Mouse (Mus musculus) frontal cortex, postnatal 14 days (tissue): Measurements from ENCODE around the gene Glis3.

Experiments
- DNase-seq, 2 experiments: peaks; one replicate each; pipeline ENCODE4 v3.0.0; 2022; ENCODE audit warnings: low spot score in 2 of 2

Glis3 gene

GRCm38 (mm10) chr19:28533576-28533975 is 146.3 kb downstream of the Glis3 start:
- DNase-seq, result no peak

GRCm38 (mm10) chr19:28531750-28532149 is 148.1 kb downstream of the Glis3 start:
- no peak for DNase-seq

- DNase-seq, result peak in 1 of 2 experiments; percentile 9
Measured at GRCm38 (mm10) chr19:28530846-28531245, 149.0 kb downstream of the Glis3 start.

GRCm38 (mm10) chr19:28529006-28529405 is 150.9 kb downstream of the Glis3 start:
- no peak for DNase-seq

GRCm38 (mm10) chr19:28527446-28527845 is 152.4 kb downstream of the Glis3 start:
- no peak for DNase-seq

DNA sequence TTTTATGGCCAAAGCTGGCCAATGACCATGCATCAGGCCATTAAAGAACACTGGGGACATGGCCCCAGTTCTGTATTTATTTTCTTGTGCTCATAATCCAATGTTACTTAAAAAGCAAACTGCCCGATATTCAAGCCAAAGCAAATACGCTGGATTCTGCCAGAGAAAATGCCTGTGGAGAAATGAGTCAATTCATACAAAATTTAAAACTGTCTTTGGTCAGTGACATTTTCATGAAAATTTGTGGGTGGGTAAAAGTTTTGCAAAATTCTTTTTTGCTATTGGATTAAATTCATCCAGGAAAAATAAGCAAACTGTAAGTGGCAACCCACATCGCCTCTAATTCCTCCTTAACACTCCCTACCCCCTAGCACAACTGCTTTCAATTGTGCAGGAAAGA is 154.5 kb downstream of the Glis3 start:
- DNase-seq, result no peak

- DNase-seq, result no peak
Measured at GRCm38 (mm10) chr19:28522289-28522688, 157.6 kb downstream of the Glis3 start.

DNA sequence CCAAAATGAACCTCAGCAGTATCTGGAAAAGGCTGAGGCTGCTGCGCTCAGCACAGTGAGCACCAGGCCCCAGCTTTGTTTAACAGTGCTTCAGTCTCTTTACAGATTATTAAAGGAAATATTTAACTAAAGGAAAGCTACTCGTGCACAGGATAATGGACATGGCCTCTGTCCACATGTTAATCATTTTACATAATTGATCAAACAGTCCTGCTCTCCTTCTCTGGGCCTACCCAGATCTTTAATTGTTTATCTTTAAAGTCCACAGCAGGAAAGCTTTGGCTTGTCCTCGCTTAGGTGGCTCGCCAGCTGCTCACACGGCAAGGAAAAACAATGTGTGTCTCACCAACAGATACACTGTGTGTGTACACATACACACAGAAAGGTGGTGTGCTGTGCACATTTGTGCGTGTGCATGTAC is 159.1 kb downstream of the Glis3 start:
- DNase-seq, result no peak

GRCm38 (mm10) chr19:28520128-28520745 is 159.6 kb downstream of the Glis3 start:
- no peak for DNase-seq

- no peak for DNase-seq
Measured at GRCm38 (mm10) chr19:28519296-28519695, 160.6 kb downstream of the Glis3 start.

- no peak for DNase-seq
Measured at GRCm38 (mm10) chr19:28518846-28519245, 161.0 kb downstream of the Glis3 start.

DNA sequence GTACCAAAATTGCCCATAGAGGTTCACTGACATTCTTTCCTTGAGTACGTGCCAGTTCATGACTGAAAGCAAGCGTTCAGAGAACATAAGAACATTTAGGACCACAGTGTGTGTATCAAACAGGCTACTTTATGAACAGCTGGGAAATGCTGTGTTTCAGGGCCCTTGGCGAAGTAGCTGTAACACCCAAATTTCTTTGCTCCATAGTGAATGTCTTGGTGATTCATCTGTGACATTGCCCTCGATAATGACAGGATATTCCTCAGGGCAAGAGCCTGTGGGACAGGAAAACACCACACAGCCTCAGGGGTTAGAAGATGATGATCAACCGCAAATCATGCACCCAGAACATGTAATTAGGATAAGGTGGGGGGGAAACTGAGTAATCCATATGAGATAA is 161.6 kb downstream of the Glis3 start:
- no peak for DNase-seq

DNA sequence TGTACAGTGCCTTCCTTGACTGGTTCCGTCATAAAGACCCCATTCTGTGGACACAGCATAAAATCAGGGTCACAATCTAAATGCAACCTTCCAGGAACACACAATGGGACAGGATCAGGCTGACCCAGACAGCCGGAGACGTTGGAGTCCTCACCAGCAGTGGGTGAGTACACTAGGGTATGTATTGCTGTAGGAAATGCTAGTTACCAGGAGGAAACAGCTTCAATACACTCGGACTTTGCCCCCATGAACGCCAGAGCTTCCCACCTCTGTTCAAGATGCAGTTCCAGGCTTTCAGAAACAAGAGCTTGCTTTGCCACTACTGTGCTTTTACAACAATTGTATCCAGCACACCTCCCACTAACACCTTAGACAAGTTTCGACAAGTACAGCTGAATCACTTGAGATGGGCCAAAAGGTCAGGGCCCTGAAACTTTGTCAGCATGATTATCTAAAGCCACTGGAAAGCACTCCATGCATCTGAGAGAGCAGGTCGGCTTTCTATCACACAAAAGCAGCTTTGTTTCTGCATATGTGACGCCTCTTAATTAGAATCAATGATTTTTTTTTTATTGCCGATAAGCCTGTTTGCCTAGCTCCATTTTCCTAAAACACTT is 162.3 kb downstream of the Glis3 start:
- no peak for DNase-seq

GRCm38 (mm10) chr19:28516487-28516886 is 163.4 kb downstream of the Glis3 start:
- no peak for DNase-seq

- no peak for DNase-seq
Measured at GRCm38 (mm10) chr19:28512475-28512874, 167.4 kb downstream of the Glis3 start.

GRCm38 (mm10) chr19:28511910-28512309 is 168.0 kb downstream of the Glis3 start:
- DNase-seq, result no peak

GRCm38 (mm10) chr19:28505376-28505775 is 174.5 kb downstream of the Glis3 start:
- no peak for DNase-seq

DNA sequence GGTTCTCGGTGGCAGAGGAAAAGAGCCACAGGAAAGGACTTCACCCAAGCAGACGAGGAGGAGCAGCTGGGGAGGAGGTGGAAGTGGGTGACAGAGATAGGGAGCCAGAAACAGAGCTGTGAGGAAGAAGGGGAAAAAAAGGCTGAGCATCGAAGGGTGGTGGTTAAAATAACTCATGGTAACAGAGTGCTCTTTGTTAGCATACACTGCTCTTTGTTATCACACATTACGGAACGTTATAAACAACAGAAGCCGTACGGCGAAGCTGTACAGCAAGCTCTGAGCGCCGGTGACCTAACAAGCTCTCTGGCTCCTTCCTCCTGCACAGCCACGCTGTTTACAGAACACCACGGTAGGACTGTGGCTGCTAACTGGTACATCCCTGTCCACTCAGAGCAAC is 176.9 kb downstream of the Glis3 start:
- peak; percentile 22 to 37 for DNase-seq

DNA sequence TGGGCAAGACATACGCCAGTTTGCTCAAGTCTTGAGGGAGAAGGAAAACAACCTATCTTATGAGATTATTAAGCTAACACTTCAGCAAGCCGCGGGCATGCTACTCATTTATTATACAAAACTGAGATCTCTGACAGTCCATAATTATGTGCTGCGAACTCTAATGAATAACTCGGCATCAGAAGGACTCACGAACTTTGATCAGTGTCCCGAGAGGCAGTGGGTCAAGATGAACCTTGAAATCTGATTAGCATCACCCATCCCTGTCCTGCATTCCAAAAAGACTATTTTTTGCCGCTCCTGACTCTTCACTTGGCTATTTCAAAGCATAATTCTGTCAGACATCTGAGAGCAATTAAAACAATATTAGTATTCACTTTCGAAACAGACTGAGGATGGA is 178.9 kb downstream of the Glis3 start:
- no peak for DNase-seq

DNA sequence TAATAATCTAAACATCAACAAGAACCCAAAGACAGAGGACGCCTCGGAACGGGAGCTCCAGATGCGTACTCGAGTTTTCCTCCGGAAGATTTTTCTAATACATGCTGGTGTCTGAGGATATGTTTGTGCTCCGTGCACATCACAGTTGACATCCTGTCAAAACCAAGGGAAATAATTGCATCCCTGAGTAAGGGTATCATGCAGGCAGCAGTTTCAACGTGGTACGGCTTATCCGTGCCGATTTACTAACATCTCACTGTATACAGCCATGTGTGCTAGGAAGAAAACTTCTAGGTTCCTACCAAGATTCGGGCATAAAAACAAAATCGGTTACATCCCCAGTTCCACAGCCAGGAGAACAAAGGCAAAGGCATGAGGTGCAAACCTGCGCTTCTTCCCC is 179.4 kb downstream of the Glis3 start:
- no peak for DNase-seq

GRCm38 (mm10) chr19:28499786-28500185 is 180.1 kb downstream of the Glis3 start:
- DNase-seq, result no peak

DNA sequence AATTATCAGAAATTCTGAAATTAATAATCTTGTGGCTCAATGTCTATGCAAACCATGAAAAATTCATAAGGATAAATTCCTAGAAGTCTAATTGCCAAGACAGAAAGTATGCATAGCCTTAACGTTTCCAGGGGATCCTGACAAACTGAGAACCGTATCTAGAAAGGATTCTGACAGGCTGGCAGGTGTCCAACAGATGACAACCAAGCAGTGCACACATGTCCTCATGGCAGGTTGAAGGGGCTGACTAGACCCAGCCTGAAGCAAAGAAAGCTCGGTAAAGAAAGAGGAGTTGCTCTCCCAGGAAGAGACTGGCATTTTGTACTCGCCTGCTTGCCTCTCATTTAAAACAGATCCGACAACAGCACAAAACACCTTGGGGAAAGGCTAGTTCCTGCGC is 184.0 kb downstream of the Glis3 start:
- no peak for DNase-seq

- no peak for DNase-seq
Measured at GRCm38 (mm10) chr19:28493605-28494260, 186.1 kb downstream of the Glis3 start.
